Mouse (Mus musculus): ENCODE measurements around the gene Vmn1r198.
"Not testable (repeated sequence)": the region's sequence is repeated elsewhere in the genome, so short reads cannot be mapped to it uniquely, and the experiment has no call there.

The Vmn1r198 gene

GRCm38 (mm10) chr13:22350064-22350463 lies at the start of gene Vmn1r198:
TSS of gene Vmn1r198 (plus strand) at chr13:22350364.
- DNase-seq (ENCODE audit: inconsistent ontology term) = no peak

DNA sequence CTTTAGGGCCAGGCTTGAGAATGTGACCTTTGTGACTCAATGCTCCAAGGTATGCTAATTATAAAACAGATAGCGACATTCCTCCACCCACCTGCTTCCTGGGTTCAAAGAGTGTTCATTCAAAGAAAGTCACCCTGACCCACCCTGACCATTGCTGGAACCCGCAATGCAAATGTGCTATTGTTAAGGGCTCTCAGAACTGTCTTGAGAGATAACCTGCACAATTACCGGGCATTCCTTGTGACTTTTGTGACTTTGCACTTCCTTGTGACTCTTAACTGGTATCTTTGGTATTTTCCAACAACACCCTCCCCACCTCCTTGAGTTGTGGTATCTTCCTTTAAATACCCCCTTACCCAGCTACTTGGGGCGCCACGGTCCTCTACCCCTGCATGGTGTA lies 42.1 kb upstream of the Vmn1r198 start:
- not testable (repeated sequence) for DNase-seq (ENCODE audit: inconsistent ontology term)

DNA sequence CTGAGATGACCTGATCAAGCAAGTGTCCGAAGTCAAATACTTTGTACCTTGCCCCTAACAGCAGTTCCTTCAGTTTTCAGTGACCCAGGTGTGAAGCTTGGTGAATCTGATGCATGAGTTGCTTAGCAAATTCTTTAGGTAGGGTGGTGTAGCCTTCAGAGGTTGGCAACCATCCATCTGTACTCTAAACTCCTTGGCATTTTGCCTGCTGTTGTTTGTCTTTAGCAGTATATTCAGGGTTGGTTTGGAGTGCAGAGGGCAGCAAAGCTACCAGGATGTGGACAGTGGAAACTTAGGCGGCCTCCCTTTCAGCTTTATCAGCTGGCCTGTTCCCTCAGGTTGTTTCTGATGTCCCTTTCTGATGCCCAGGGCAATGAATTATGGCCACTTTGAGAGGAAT lies 34.8 kb upstream of the Vmn1r198 start:
- no peak for DNase-seq (ENCODE audit: inconsistent ontology term)

- DNase-seq (ENCODE audit: inconsistent ontology term) = no peak
Observed at GRCm38 (mm10) chr13:22317366-22317765, 32.8 kb upstream of the Vmn1r198 start.

GRCm38 (mm10) chr13:22320091-22320490 lies 30.1 kb upstream of the Vmn1r198 start:
- DNase-seq (ENCODE audit: inconsistent ontology term) = no peak

DNA sequence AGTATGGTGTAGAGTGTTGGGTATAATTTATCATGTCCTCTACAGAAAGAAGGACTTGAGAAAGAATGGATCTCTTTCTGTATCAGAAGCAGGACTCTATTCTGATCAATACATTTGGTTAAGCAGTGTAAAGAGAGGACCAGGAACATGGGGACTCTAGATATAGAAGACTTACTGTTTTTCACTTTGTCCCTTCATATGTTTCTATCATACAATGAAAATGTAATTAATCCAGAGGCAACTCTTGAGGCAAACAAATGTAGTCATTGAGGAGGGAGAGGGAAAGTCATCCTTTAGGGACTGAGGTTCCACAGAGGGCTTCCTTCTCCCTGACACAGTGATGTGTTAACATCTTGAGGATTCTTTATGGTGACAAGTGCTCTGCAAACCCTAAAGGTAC lies 25.9 kb upstream of the Vmn1r198 start, which contains the start of gene Vmn1r197:
Gene Vmn1r197 (plus strand): TSS at position 301 of the 400 bp plus-strand sequence.
- DNase-seq (ENCODE audit: inconsistent ontology term) = no peak

GRCm38 (mm10) chr13:22333269-22333668 lies 16.9 kb upstream of the Vmn1r198 start:
- no peak for DNase-seq (ENCODE audit: inconsistent ontology term)

DNA sequence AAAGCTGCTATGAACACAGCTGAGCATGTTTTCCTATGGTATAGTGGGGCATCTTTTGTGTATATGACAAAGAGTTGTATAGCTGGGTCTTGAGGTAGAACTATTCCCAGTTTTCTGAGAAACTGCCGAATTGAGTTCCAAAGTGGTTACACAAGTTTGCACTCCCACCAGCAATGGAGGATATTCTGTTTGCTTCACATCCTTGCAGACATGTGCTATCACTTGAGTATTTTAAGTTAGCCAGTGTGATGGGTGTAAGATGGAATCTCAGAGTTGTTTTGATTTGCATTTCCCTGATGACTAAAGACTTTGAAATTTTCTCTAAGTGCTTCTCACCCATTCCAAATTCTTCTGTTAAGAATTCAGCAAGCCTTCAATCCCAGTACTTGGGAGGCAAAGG lies 14.6 kb upstream of the Vmn1r198 start:
- DNase-seq (ENCODE audit: inconsistent ontology term) = no peak

GRCm38 (mm10) chr13:22350813-22351212 lies 649 bp downstream of the Vmn1r198 start:
- DNase-seq (ENCODE audit: inconsistent ontology term) = no peak

DNA sequence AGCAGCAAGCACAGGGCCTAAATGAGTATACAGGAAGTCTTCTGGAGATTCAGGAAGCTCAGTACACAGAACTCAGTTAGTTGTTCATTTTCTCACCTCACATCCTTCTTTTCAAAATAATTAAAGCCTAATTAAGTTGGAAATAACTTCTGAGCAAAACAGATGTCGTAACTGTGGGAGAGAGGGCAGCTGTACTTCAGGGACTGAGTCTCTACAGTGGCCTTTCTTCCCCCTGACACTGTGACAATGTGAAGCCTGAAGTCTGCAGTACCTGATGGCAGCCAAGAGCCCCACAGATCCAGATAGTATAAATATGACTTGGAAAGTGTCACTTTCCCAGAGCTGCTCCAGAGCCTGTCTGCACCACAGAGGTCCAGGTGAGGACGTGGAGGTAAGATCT lies 29.4 kb downstream of the Vmn1r198 start, which contains the start of gene Vmn1r199:
Gene Vmn1r199 (plus strand): TSS at position 301 of the 400 bp plus-strand sequence.
- DNase-seq (ENCODE audit: inconsistent ontology term) = no peak

DNA sequence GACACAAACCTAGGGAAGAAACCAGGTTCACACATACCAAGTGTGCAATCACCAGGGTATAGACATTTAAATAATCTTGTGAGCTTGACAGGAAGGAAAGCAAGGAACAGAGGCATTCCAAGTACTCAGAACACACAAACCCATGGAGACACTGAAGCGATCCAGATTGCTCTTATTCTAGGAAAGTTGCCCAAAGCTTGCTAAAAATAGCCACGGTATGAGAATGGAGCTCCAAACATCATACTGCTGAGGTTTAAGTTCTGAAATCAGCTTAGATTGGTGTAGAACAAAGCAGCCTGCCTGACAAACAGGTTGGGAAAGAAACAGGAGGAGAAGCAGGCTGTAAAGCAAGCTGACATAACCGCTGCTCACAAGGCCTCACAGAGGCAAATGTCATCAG lies 31.0 kb downstream of the Vmn1r198 start:
- DNase-seq (ENCODE audit: inconsistent ontology term) = not testable (repeated sequence)

DNA sequence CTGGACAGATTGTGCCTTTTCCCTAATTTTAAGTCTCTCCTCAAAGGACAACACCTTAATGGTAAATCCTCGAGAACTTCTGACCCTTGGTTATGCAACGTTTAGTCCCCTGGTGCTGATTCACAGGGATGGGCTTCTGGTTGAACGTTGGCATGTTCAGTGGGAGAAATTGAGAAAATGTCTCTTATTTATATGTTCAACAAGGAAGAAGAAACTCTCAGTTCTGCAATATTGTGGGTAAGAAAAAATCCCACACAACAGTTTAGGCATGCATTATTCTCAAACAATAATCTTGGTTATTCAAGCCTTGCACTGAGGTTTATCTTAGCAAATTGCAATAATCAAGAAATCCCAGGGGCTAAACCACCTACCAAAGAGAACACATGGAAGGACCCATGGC lies 33.2 kb downstream of the Vmn1r198 start:
- no peak for DNase-seq (ENCODE audit: inconsistent ontology term)

GRCm38 (mm10) chr13:22387050-22387449 lies 36.9 kb downstream of the Vmn1r198 start:
- no peak for DNase-seq (ENCODE audit: inconsistent ontology term)

DNA sequence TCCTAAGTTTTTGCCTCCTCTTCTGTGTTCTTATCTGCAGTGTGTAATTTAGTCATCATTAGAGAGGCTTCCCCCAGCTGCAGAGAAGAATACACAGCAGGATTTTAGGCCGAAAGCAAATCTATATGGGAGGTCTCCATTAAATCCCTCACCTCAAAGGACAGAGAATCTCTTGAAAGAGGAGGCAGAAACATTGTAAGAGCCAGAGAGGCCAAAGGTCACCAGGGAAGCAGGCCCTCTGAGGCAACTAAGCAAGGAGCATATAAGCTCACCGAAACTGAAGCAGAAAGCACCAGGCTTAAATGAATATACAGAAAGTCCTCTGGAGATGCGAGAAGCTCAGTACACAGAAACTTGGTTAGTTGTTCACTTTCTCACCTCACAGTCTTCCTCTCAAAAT lies 39.9 kb downstream of the Vmn1r198 start, which contains the start of gene Vmn1r200:
Gene Vmn1r200 (plus strand): TSS at position 301 of the 400 bp plus-strand sequence.
- DNase-seq (ENCODE audit: inconsistent ontology term) = no peak

GRCm38 (mm10) chr13:22402978-22403377 lies 52.8 kb downstream of the Vmn1r198 start:
- DNase-seq (ENCODE audit: inconsistent ontology term) = no peak

All from Muller cell, postnatal 12 days (primary cell).